Mouse (Mus musculus) spleen, adult 2 months (tissue): ENCODE measurements around the gene 1700008O03Rik. TPM values are rescaled to one million over a fixed set of nuclear protein-coding genes. Genes with fewer than 3 reads are reported as not detected.

Source experiments
- DNase-seq, 2 experiments: peaks; one replicate each; pipeline versions ENCODE4 v3.0.0 to v3.0.0-alpha.2; 2012 to 2021; ENCODE audit warnings: low spot score in 2 of 2, low read depth in 1 of 2
- H3K27ac ChIP-seq: fragments of 200-500 bp; 2 replicates; pipeline ENCODE4 v1.5.1; 2012; ENCODE audit warnings: low read length, inconsistent platforms; ENCODE audit not compliant: insufficient read depth
- H3K27me3 ChIP-seq: fragments of 200-500 bp; 2 replicates; pipeline ENCODE4 v1.6.1; 2012; ENCODE audit warnings: mild to moderate bottlenecking, moderate library complexity, low read length, inconsistent platforms; ENCODE audit not compliant: control insufficient read depth, insufficient read depth
- H3K36me3 ChIP-seq: fragments of 200-500 bp; 2 replicates; pipeline ENCODE4 v1.6.1; 2012; ENCODE audit warnings: mild to moderate bottlenecking, low read length, inconsistent platforms; ENCODE audit not compliant: control insufficient read depth, insufficient read depth
- H3K4me1 ChIP-seq: fragments of 200-500 bp; 2 replicates; pipeline ENCODE4 v1.6.1; 2011; ENCODE audit warnings: inconsistent platforms; ENCODE audit not compliant: control insufficient read depth, insufficient read depth, insufficient read length
- H3K4me3 ChIP-seq: fragments of 200-500 bp; 2 replicates; pipeline ENCODE4 v1.5.1; 2011; ENCODE audit warnings: mild to moderate bottlenecking, inconsistent platforms; ENCODE audit not compliant: insufficient read depth, insufficient read length; ENCODE audit errors: extremely low read depth
- CTCF ChIP-seq: fragments of 200-500 bp; IDR thresholded peaks from 2 replicates; pipeline ENCODE4 v1.5.1; 2011; ENCODE audit warnings: mild to moderate bottlenecking, inconsistent platforms; ENCODE audit not compliant: insufficient read depth, insufficient read length, insufficient replicate concordance; ENCODE audit errors: extremely low read depth
- POLR2A ChIP-seq: fragments of 200-500 bp; IDR thresholded peaks from 2 replicates; pipeline ENCODE4 v1.6.1; 2011; ENCODE audit warnings: low read depth, low read length, inconsistent platforms
- WGBS: fragments of 180-500 bp; shearing (Covaris S2); methylation state at CpG from one replicate; pipeline ENCODE4 v1.1.7; 2018; 5-methylcytosine and 5-hydroxymethylcytosine counted together
- polyA plus RNA-seq: library from polyadenylated mRNA; depleted of rRNA; stranded (reverse); fragments of >200 nt; gene quantifications from 2 replicates; pipeline ENCODE4 v1.2.3, GENCODE M21; 2012; rRNA removed

Gene 1700008O03Rik
- 0.40 and 0.68 TPM in 2 replicates for polyA plus RNA-seq

DNA sequence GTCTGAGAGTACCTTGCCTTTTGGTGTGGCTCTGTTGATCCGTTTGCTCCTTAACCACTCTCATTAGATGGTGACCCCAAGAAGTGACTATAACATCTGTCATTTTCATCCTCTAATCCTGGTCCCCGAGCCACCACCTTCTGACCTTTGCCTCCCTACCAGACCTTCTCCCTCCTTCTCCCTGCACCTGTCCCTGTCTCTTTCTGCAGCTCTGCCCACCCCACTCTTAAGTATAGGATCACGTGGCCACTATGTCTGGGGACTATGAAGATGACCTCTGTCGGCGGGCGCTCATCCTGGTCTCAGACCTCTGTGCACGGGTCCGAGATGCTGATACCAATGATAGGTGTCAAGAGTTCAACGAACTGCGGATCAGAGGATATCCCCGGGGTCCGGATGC lies at the start of gene 1700008O03Rik:
Gene 1700008O03Rik, minus strand, starts transcription at position 101 of the 400 bp plus-strand sequence.
- H3K4me3 ChIP-seq = peak within 1 kb of the TSS; percentile 27; the same call in 1 of the 2 replicates
- no peak for TF ChIP-seq POLR2A
- TF ChIP-seq CTCF = no peak
- H3K4me1 ChIP-seq = peaks cover 2% of the 10 kb centered on the region; the same call in 1 of the 2 replicates
- 85% methylated on average over 12 of the region's 12 CpGs for WGBS
- DNase-seq = no peak
- H3K27ac ChIP-seq = no peak within 1 kb of the TSS
- H3K27me3 ChIP-seq = peaks cover 5% of the 10 kb centered on the region; the same call in 1 of the 2 replicates
- H3K36me3 ChIP-seq = no peaks in the 10 kb centered on the region

DNA sequence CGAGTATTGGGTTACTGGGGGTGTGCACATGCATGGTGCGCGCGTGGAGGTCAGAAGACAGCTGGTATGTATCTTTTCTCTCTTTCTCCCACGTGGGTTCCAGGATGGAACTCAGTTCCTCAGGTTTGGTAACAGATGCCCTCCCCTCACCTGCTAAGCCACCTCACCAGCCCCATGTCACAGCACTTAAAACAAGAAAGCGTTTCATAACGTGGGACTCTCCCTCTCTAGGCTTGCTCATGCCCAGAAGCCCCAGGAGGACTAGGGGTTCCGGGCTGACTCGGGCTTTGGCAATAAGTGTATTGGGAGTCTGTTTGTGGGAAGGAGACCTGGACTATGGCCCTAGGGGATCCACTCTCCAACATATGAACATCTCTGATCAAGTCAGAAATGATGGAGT lies 48.5 kb upstream of the 1700008O03Rik start:
- no peak overlapping the region for H3K4me3 ChIP-seq
- H3K27me3 ChIP-seq = peaks cover 8% of the 10 kb centered on the region
- TF ChIP-seq POLR2A (no peak), CTCF (no peak)
- no peak overlapping the region for H3K27ac ChIP-seq
- H3K4me1 ChIP-seq = no peaks in the 10 kb centered on the region
- H3K36me3 ChIP-seq = no peaks in the 10 kb centered on the region
- no peak for DNase-seq
- WGBS = 69% methylated on average over 9 of the region's 9 CpGs

DNA sequence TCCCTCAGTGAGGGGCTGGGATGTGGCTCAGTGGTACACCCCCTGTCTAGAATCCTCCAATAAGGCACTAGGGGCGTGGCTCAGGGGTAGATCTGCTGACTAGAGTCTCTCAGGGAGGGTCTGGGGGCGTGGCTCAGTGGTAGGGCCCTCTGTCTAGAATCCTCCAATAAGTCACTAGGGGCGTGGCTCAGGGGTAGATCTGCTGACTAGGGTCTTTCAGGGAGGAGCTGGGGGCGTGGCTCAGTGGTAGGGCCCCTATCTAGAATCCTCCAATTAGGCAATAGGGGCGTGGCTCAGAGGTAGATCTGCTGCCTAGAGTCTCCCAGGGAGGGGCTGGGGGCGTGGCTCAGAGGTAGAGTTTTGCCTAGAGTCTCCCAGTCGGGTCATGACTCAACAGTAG lies 47.8 kb upstream of the 1700008O03Rik start:
- no peak for TF ChIP-seq CTCF
- TF ChIP-seq POLR2A = no peak

GRCm38 (mm10) chr7:44432550-44432949 lies 46.9 kb upstream of the 1700008O03Rik start:
- no peak for TF ChIP-seq CTCF
- no peak for TF ChIP-seq POLR2A
- no peaks in the 10 kb centered on the region for H3K36me3 ChIP-seq
- H3K4me3 ChIP-seq = no peak overlapping the region
- no peak overlapping the region for H3K27ac ChIP-seq
- 81% methylated on average over 6 of the region's 6 CpGs for WGBS
- no peak for DNase-seq
- no peaks in the 10 kb centered on the region for H3K4me1 ChIP-seq
- peaks cover 19% of the 10 kb centered on the region for H3K27me3 ChIP-seq

More for the DNA sequence above, 47.8 kb upstream of the 1700008O03Rik start:
- Histone ChIP-seq H3K36me3 (no peaks in the 10 kb centered on the region), H3K27me3 (peaks cover 13% of the 10 kb centered on the region), H3K27ac (no peak overlapping the region), H3K4me1 (no peaks in the 10 kb centered on the region), H3K4me3 (no peak overlapping the region)
- WGBS = 13% methylated on average over 7 of the region's 7 CpGs
- DNase-seq = no peak

GRCm38 (mm10) chr7:44429534-44430488 lies 44.2 kb upstream of the 1700008O03Rik start:
- Histone ChIP-seq H3K27ac (no peak overlapping the region), H3K4me1 (no peaks in the 10 kb centered on the region), H3K4me3 (no peak overlapping the region), H3K27me3 (peaks cover 20% of the 10 kb centered on the region), H3K36me3 (no peaks in the 10 kb centered on the region)
- no peak for DNase-seq
- 15% methylated on average over 32 of the region's 32 CpGs for WGBS
- TF ChIP-seq POLR2A = no peak
- no peak for TF ChIP-seq CTCF

- peaks cover 20% of the 10 kb centered on the region for H3K27me3 ChIP-seq
- 6% methylated on average over 62 of the region's 69 CpGs for WGBS
- no peaks in the 10 kb centered on the region for H3K36me3 ChIP-seq
- TF ChIP-seq POLR2A (no peak), CTCF (no peak)
- H3K4me3 ChIP-seq = no peak within 1 kb of the TSS
- no peaks in the 10 kb centered on the region for H3K4me1 ChIP-seq
- no peak within 1 kb of the TSS for H3K27ac ChIP-seq
- DNase-seq = no peak
These were observed 43.4 kb upstream of the 1700008O03Rik start, which contains the start of gene Lrrc4b for GRCm38 (mm10) chr7:44428968-44429521. TSS of gene Lrrc4b (plus strand) at chr7:44429018.
